Mouse (Mus musculus) forebrain, embryonic 12.5 days (tissue): ENCODE data around the gene Stoml1. TPM values are rescaled to one million over a fixed set of nuclear protein-coding genes. Genes with fewer than 3 reads are reported as not detected.
A peak's percentile ranks its signal among the peaks of the same experiment; 100 is the strongest.

Experiments
- ATAC-seq: fragments of 200-750 bp; cut with Nextera tagmentation; 2 replicates; pipeline ENCODE4 v1.8.0; 2017; ENCODE audit warnings: moderate TSS enrichment; ENCODE audit not compliant: low FRiP score
- H3K27ac ChIP-seq: fragments of 300-500 bp; sonication (generic); 2 replicates; pipeline ENCODE4 v1.5.1; 2016; ENCODE audit warnings: mild to moderate bottlenecking
- H3K27me3 ChIP-seq: fragments of 300-500 bp; sonication (generic); 2 replicates; pipeline ENCODE4 v1.6.1; 2016; ENCODE audit warnings: mild to moderate bottlenecking
- H3K36me3 ChIP-seq: fragments of 300-500 bp; sonication (generic); replicated peaks from 2 replicates; pipeline ENCODE4 v1.6.1; 2016; ENCODE audit warnings: mild to moderate bottlenecking
- H3K4me1 ChIP-seq: fragments of 300-500 bp; sonication (generic); 2 replicates; pipeline ENCODE4 v1.6.1; 2016
- H3K4me2 ChIP-seq: fragments of 300-500 bp; sonication (generic); 2 replicates; pipeline ENCODE4 v1.6.1; 2016; ENCODE audit warnings: mild to moderate bottlenecking, moderate library complexity
- H3K4me3 ChIP-seq: fragments of 300-500 bp; sonication (generic); replicated peaks from 2 replicates; pipeline ENCODE4 v1.5.1; 2016; ENCODE audit warnings: mild to moderate bottlenecking
- H3K9ac ChIP-seq: fragments of 300-500 bp; sonication (generic); 2 replicates; pipeline ENCODE4 v1.6.1; 2016; ENCODE audit warnings: mild to moderate bottlenecking
- H3K9me3 ChIP-seq: fragments of 300-500 bp; sonication (generic); 2 replicates; pipeline ENCODE4 v1.6.1; 2016
- WGBS: fragments of 180-500 bp; shearing (Covaris S2); methylation state at CpG from one replicate; pipeline ENCODE4 v1.1.7; 2016; 5-methylcytosine and 5-hydroxymethylcytosine counted together
- polyA plus RNA-seq: library from polyadenylated mRNA; unstranded; fragments of >200 nt; fragmentation: Nextera tagmentation; extraction: Ambion mirVana; gene quantifications from 2 replicates; pipeline ENCODE4 v1.2.1, GENCODE M21; 2016

Gene Stoml1
- polyA plus RNA-seq, 1 experiment from 2014 or later: 53.3 TPM

DNA sequence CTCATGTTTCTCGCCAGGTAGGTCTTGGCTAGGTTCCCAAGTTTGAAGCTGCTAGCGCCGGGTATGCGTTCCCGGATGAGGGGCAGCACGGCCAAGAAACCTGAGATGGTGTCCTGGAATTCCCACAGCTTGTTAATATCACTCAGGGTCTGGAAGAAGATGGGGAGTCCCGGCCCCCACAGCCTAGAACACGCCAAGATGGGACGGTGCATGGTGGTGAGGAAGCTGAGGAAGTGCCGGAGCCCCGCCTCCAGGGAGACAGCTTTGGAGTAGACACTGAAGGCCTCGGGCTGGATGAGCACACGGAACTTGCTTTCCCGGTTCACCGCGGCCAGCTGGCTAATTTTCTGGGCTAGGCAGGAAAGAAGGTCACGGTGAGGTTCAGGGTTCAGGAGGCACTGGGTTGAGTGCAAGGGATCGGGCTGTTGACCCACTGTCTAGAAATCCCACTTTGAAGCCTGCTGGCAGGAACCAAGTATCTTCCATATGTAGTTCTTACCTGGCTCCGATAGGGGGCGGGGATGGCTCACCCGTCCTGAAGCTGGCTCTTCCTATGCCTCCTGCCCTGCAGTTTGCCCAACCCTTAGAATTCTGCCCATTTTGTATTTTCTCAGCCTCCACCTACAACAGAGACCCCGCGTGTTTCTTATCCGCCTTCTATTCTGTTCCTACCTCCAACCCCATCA, 32.6 kb upstream of the Stoml1 start:
- H3K4me1 ChIP-seq: 0 out of 2 replicates have a peak, but pooled peaks cover 8% of the 10 kb centered on the region
- no peak overlapping the region for H3K27ac ChIP-seq
- H3K9ac ChIP-seq: no peak overlapping the region
- WGBS: 75% methylated on average over 24 of the region's 24 CpGs
- H3K9me3 ChIP-seq: no peaks in the 10 kb centered on the region
- no peak overlapping the region for H3K4me2 ChIP-seq
- ATAC-seq: no peak
- no peak overlapping the region for H3K4me3 ChIP-seq
- no peaks in the 10 kb centered on the region for H3K27me3 ChIP-seq
- peaks cover 10% of the 10 kb centered on the region; the same call in 1 of the 2 replicates for H3K36me3 ChIP-seq

GRCm38 (mm10) chr9:58224356-58224755, 28.6 kb upstream of the Stoml1 start:
- ATAC-seq: no peak
- Histone ChIP-seq H3K4me1 (no peaks in the 10 kb centered on the region), H3K4me2 (no peak overlapping the region), H3K27ac (no peak overlapping the region), H3K27me3 (no peaks in the 10 kb centered on the region), H3K4me3 (no peak overlapping the region), H3K36me3 (peaks cover 31% of the 10 kb centered on the region), H3K9me3 (no peaks in the 10 kb centered on the region), H3K9ac (no peak overlapping the region)
- WGBS: 90% methylated on average over 2 of the region's 2 CpGs

DNA sequence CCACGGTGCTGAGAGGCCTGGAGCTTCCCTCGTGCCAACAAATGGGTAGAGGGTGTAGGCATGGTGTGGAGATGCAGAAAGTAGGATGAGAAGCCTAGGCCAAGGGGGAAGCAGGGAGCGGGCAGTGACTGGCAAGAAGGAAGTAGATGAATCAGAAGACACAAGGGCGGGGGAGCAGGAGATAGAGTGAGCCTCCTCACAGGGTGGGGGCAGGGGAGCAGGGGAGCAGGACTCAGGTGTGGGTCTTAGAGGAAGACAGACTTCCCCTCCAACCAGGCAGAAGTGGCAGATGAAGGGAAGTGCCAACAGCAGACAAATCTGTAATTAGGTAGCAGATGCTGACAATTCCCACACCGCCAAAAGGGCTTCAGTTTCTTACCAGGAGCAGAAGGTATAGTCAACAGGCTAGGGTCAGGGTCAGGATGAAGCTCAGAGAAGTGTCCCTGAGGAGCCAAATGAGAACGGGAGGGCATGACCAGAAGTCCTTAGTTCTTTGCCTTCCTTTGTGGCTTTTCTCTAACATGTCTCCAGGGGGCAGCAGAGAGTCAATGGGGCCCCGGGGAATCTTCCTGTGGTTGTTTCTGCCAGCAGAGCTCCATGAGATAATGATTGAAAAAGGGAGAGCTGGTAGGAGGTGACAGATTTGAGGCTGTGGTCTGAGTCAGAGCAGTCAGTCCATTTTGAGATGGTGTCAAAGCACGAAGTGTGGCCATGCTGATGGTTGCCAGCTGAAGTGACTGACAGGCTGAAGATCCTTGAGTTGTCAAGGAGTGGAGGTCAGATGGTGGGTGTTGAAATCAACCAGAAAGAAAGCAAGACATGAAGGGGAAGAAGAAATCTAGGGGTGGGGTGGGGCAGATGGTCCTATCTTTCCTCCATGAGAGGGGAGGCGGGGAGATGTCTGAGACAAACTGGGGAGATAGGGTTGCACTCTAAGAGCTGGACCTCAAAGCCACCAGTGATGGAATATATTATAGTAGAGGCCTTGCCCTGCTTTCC, 26.8 kb upstream of the Stoml1 start:
- Histone ChIP-seq H3K4me1 (no peaks in the 10 kb centered on the region), H3K4me3 (no peak overlapping the region), H3K4me2 (no peak overlapping the region), H3K9me3 (no peaks in the 10 kb centered on the region), H3K27ac (no peak overlapping the region), H3K9ac (no peak overlapping the region), H3K27me3 (no peaks in the 10 kb centered on the region), H3K36me3 (peaks cover 38% of the 10 kb centered on the region)
- no peak for ATAC-seq
- WGBS: 70% methylated on average over 9 of the region's 9 CpGs

DNA sequence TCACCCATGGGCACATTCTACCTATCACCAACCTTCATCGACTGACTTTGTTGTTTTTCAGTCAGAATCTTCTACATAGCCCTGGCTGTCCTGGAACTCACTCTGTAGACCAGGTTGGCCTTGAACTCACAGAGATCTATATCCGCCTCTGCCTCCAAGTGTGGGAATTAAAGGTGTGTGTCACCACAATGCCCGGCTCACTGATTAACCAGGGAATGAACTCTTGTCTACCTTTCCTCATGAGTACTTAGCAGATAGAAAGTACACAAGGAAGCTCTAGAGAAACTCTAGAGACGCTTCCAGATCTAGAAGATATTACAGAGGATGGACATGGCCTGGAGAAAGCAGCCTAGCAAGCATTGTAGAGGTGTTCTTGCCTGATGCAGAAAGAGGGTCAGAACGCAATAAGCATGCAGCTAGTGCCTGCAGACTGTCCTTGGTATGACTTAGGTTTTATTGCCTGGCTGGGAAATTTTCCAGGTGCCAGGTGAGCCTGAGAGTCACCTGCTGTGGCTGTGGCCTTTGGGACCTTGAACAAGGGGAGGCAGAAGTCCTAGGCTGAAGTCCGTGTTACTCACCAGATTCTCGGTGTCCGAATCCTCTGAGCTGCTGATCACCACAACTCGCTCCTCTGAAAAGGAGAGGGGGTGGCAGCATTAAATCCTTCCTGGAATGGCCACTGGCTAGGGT, 24.0 kb upstream of the Stoml1 start:
- H3K9me3 ChIP-seq: no peaks in the 10 kb centered on the region
- 94% methylated on average over 9 of the region's 9 CpGs for WGBS
- H3K4me1 ChIP-seq: no peaks in the 10 kb centered on the region
- H3K9ac ChIP-seq: no peak overlapping the region
- peaks cover 39% of the 10 kb centered on the region for H3K36me3 ChIP-seq
- no peak overlapping the region for H3K4me3 ChIP-seq
- H3K27me3 ChIP-seq: no peaks in the 10 kb centered on the region
- ATAC-seq: no peak
- H3K4me2 ChIP-seq: no peak overlapping the region
- H3K27ac ChIP-seq: no peak overlapping the region

DNA sequence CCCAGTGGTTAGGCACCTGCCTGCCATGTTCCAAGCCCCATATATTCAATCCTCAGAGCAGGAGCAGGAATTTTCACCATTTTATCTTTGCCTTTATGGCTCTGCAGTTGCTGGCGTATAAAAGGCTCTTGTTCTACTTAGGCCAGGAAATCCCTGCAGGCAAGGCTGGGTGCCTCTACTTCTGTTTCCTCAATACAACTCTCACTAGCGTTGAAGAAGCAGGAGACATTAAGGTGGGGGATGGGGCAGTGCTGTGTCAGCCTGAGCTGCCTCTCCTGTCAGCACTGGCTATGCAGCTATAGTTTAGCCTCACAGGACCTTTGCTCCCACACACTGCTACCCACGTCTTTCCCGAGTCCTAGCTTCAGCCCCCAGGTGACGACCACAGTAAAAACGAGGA, 21.2 kb upstream of the Stoml1 start:
- no peak for ATAC-seq
- 82% methylated on average over 6 of the region's 6 CpGs for WGBS
- peaks cover 48% of the 10 kb centered on the region for H3K36me3 ChIP-seq

DNA sequence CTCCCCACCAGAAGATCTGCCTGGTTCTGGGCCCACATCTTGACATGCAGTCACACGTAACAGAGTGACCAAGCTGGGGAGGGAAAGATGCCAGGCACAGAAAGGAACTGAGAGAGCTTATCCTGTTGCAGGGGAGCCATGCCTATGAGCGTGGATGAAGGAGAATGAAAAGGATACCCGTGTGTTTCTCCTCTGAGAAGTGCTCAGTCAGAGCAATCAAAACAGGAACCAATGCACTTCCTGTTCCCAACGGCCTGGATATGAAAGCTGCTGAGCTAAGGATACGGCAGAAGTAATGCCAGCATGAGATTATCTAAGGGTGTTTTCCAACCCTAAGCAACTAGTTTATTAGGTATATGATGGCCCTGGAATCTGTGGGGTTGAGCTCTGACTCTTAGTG, 20.6 kb upstream of the Stoml1 start:
- H3K9me3 ChIP-seq: no peaks in the 10 kb centered on the region
- no peaks in the 10 kb centered on the region for H3K4me1 ChIP-seq
- no peaks in the 10 kb centered on the region for H3K27me3 ChIP-seq
- ATAC-seq: no peak
- no peak overlapping the region for H3K9ac ChIP-seq
- peaks cover 45% of the 10 kb centered on the region for H3K36me3 ChIP-seq
- no peak overlapping the region for H3K27ac ChIP-seq
- H3K4me3 ChIP-seq: no peak overlapping the region
- 72% methylated on average over 5 of the region's 5 CpGs for WGBS
- no peak overlapping the region for H3K4me2 ChIP-seq

More for the DNA sequence above, 21.2 kb upstream of the Stoml1 start:
- Histone ChIP-seq H3K4me3 (no peak overlapping the region), H3K4me1 (no peaks in the 10 kb centered on the region), H3K9ac (no peak overlapping the region), H3K27ac (no peak overlapping the region), H3K9me3 (no peaks in the 10 kb centered on the region), H3K27me3 (no peaks in the 10 kb centered on the region), H3K4me2 (no peak overlapping the region)

DNA sequence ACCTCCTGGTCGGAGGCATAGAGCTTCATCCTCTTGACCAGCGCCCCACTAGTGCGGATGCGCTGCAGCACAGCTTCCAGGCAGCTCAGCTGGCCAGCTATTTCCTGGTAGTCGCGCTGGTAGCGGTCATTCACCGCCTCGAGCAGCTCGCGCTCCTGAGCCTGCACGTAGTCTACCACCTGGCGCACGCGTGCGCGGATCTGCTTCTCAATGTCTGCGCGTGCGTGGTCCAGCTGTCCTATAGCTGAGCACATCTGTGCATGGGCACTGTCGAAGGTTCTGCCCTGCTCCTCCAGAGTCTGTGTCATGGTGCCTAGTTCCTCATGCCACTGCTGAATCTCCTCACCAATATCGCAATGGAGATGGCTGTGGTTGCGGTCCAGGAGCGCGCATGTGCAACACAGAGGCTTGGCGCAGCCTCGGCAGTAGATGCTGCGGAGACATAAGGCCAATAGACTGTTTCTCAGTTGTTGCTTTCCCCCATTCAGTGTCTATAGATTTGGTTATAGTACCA, 18.4 kb upstream of the Stoml1 start:
- 95% methylated on average over 28 of the region's 28 CpGs for WGBS
- no peak overlapping the region for H3K27ac ChIP-seq
- no peak overlapping the region for H3K9ac ChIP-seq
- H3K4me3 ChIP-seq: no peak overlapping the region
- no peak for ATAC-seq
- H3K36me3 ChIP-seq: peaks cover 25% of the 10 kb centered on the region
- no peak overlapping the region for H3K4me2 ChIP-seq
- H3K27me3 ChIP-seq: no peaks in the 10 kb centered on the region
- no peaks in the 10 kb centered on the region for H3K9me3 ChIP-seq
- H3K4me1 ChIP-seq: no peaks in the 10 kb centered on the region

DNA sequence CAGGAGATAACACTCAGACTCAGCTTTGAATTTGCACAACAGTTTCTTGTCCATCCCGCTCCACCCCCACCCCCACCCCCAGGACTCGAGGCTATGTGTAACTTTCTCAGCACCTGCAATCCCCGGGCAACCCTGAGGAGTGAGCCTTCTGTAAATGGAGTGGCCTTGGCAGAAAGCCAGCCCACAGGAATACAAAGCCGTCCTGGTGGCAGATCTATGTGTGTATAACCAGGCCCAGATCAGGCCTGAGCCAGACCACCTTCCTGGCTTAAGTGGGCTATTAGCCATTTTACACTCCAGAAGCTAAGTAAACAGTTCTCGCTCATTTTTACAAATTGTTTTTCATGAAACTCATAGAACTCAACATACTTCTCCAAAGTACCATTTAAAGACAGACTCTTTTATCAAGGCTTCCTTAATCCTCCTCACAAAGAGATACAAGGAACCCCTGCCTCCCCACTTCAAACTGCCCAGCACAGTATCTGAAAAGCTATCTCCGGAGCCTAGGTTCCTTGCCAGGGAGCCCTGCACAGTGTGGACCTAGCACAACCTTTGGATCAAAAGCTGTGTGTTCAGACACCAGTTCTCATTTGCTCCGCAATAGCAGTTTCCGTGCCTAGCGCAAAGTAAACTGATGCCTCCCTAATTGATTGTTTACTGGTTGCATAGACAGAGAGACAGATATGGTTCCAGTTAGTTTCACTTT, 11.0 kb upstream of the Stoml1 start:
- H3K27ac ChIP-seq: peak overlapping the region; percentile 75

DNA sequence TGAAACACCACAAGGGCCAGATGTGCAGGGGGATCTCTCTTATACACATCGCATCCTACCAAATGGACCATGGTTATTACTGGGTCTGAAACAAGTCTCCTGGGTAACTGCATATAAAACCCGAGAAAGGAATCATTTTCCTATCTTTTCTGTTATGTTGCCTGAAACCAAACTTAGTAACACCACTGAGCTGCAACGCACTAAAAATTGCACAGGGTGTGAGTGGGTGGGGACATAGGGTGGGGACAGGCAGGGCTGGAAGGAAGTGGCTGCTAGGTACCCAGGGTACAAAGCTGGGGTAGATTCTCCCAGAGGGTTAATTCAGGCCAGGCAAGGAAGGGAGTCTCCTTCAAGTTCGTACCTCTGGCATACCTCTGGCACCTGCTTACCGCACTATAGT, 10.3 kb upstream of the Stoml1 start:
- ATAC-seq: no peak
- Histone ChIP-seq H3K36me3 (no peaks in the 10 kb centered on the region), H3K27ac (no peak overlapping the region), H3K27me3 (no peaks in the 10 kb centered on the region), H3K9me3 (no peaks in the 10 kb centered on the region), H3K4me1 (peaks cover 31% of the 10 kb centered on the region), H3K4me2 (no peak overlapping the region), H3K9ac (no peak overlapping the region), H3K4me3 (no peak overlapping the region)
- WGBS: 87% methylated on average over 5 of the region's 5 CpGs

More for the DNA sequence above, 11.0 kb upstream of the Stoml1 start:
- Histone ChIP-seq H3K27me3 (no peaks in the 10 kb centered on the region), H3K4me2 (peak overlapping the region; percentile 4; the same call in 1 of the 2 replicates), H3K4me3 (no peak overlapping the region), H3K4me1 (peaks cover 24% of the 10 kb centered on the region), H3K9ac (no peak overlapping the region), H3K36me3 (no peaks in the 10 kb centered on the region), H3K9me3 (no peaks in the 10 kb centered on the region)
- WGBS: 44% methylated on average over 9 of the region's 9 CpGs
- peak; percentile 82; the same call in 1 of the 2 replicates for ATAC-seq

GRCm38 (mm10) chr9:58243696-58244095, 9.3 kb upstream of the Stoml1 start:
- Histone ChIP-seq H3K4me2 (no peak overlapping the region), H3K27me3 (no peaks in the 10 kb centered on the region), H3K36me3 (no peaks in the 10 kb centered on the region), H3K4me3 (no peak overlapping the region), H3K9ac (no peak overlapping the region), H3K27ac (no peak overlapping the region), H3K4me1 (peaks cover 34% of the 10 kb centered on the region), H3K9me3 (no peaks in the 10 kb centered on the region)
- WGBS: 93% methylated on average over 6 of the region's 6 CpGs
- ATAC-seq: no peak

GRCm38 (mm10) chr9:58246083-58246591, 6.8 kb upstream of the Stoml1 start:
- no peaks in the 10 kb centered on the region for H3K27me3 ChIP-seq
- H3K9me3 ChIP-seq: no peaks in the 10 kb centered on the region
- H3K36me3 ChIP-seq: no peaks in the 10 kb centered on the region
- H3K9ac ChIP-seq: no peak overlapping the region
- no peak overlapping the region for H3K4me2 ChIP-seq
- H3K4me3 ChIP-seq: no peak overlapping the region
- H3K27ac ChIP-seq: no peak overlapping the region
- ATAC-seq: no peak
- 88% methylated on average over 4 of the region's 4 CpGs for WGBS
- H3K4me1 ChIP-seq: peaks cover 48% of the 10 kb centered on the region
